Mouse (Mus musculus): ENCODE data around the gene Decr2. TPM values are rescaled to one million over a fixed set of nuclear protein-coding genes. Genes with fewer than 3 reads are reported as not detected.
"Not testable (repeated sequence)": the region's sequence is repeated elsewhere in the genome, so short reads cannot be mapped to it uniquely, and the experiment has no call there.

The Decr2 gene
- polyA plus RNA-seq, 1 experiment from 2014 or later: 30.1 TPM

DNA sequence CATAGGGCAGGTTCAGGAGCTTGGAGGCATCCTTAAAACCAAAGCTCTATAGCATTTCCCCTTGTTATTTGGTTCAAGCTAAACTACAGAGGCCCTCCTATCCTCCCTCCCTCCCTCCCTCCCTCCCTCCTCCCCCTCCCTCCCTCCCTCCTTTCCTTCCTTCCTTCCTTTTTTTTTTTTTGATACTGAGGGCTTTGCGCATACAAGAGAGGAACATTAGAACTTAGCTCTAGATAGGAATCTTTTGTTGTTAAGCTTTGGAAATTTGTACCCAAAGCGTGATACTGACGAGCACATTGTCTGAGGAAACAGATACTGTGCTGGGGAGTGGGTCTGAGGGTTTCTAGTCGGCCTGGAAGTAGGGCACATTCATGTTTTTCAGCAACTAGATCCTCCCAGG is 15.5 kb upstream of the Decr2 start:
- no peak overlapping the region for H3K27ac ChIP-seq (replicated peaks)
- no peak for DNase-seq (ENCODE audit: low spot score)
- H3K4me3 ChIP-seq: no peak overlapping the region

GRCm38 (mm10) chr17:26101478-26101877 is 11.3 kb upstream of the Decr2 start:
- no peak overlapping the region; the same call in 1 of the 2 replicates for H3K27ac ChIP-seq (replicated peaks)

More for the DNA sequence above, 15.5 kb upstream of the Decr2 start:
- Histone ChIP-seq H3K4me1 (peaks cover 7% of the 10 kb centered on the region), H3K36me3 (replicated peaks) (no peaks in the 10 kb centered on the region), H3K27me3 (replicated peaks; ENCODE audit: low read depth, poor library complexity, severe bottlenecking) (peaks cover 18% of the 10 kb centered on the region), H3K9me3 (no peaks in the 10 kb centered on the region)
- WGBS: 75% methylated on average over 4 of the region's 4 CpGs

GRCm38 (mm10) chr17:26100166-26100565 is 10.0 kb upstream of the Decr2 start:
- Histone ChIP-seq H3K27me3 (replicated peaks; ENCODE audit: low read depth, poor library complexity, severe bottlenecking) (no peaks in the 10 kb centered on the region), H3K4me3 (no peak overlapping the region), H3K36me3 (replicated peaks) (no peaks in the 10 kb centered on the region), H3K9me3 (no peaks in the 10 kb centered on the region), H3K4me1 (peaks cover 9% of the 10 kb centered on the region), H3K27ac (replicated peaks) (no peak overlapping the region)
- no peak for DNase-seq (ENCODE audit: low spot score)
- 34% methylated on average over 2 of the region's 2 CpGs for WGBS

More at GRCm38 (mm10) chr17:26101478-26101877, 11.3 kb upstream of the Decr2 start:
- Histone ChIP-seq H3K4me1 (peaks cover 3% of the 10 kb centered on the region), H3K4me3 (no peak overlapping the region), H3K36me3 (replicated peaks) (no peaks in the 10 kb centered on the region), H3K9me3 (no peaks in the 10 kb centered on the region), H3K27me3 (replicated peaks; ENCODE audit: low read depth, poor library complexity, severe bottlenecking) (no peaks in the 10 kb centered on the region)
- DNase-seq (ENCODE audit: low spot score): peak; percentile 38
- 53% methylated on average over 4 of the region's 4 CpGs for WGBS

- DNase-seq (ENCODE audit: low spot score): not testable (repeated sequence)
Measured at GRCm38 (mm10) chr17:26099316-26099715, 9.2 kb upstream of the Decr2 start.

DNA sequence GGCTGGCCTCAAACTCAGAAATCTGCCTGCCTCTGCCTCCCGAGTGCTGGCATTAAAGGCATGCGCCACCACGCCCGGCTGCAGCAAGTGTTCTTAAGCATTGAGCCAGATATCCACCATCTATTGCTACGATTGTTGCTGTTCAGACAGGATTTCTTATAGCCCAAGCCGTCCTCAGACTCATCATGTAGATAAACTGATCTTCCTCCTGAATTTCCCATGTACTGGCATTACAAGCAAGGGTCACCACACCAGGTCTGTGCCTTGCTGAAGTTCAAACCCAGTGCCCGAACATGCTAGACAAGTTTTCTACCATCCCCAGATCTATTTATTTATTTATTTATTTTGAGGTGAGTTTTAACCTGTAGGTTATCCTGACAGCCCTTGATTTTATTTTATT is 8.3 kb upstream of the Decr2 start:
- 92% methylated on average over 7 of the region's 7 CpGs for WGBS
- no peaks in the 10 kb centered on the region for H3K27me3 ChIP-seq (replicated peaks; ENCODE audit: low read depth, poor library complexity, severe bottlenecking)
- peaks cover 7% of the 10 kb centered on the region for H3K36me3 ChIP-seq (replicated peaks)
- H3K27ac ChIP-seq (replicated peaks): no peak overlapping the region
- DNase-seq (ENCODE audit: low spot score): no peak
- no peaks in the 10 kb centered on the region for H3K9me3 ChIP-seq
- H3K4me1 ChIP-seq: peaks cover 26% of the 10 kb centered on the region
- H3K4me3 ChIP-seq: no peak overlapping the region

More at GRCm38 (mm10) chr17:26099316-26099715, 9.2 kb upstream of the Decr2 start:
- not testable (repeated sequence) for H3K27me3 ChIP-seq (replicated peaks; ENCODE audit: low read depth, poor library complexity, severe bottlenecking); H3K9me3 ChIP-seq; H3K27ac ChIP-seq (replicated peaks); H3K36me3 ChIP-seq (replicated peaks); H3K4me3 ChIP-seq
- 59% methylated on average over 3 of the region's 3 CpGs for WGBS
- H3K4me1 ChIP-seq: peaks cover 17% of the 10 kb centered on the region

- Histone ChIP-seq H3K9me3 (no peaks in the 10 kb centered on the region), H3K4me1 (peaks cover 22% of the 10 kb centered on the region), H3K27me3 (replicated peaks; ENCODE audit: low read depth, poor library complexity, severe bottlenecking) (no peaks in the 10 kb centered on the region), H3K27ac (replicated peaks) (peak within 1 kb of the TSS; percentile 96), H3K4me3 (peak within 1 kb of the TSS; percentile 73), H3K36me3 (replicated peaks) (peaks cover 29% of the 10 kb centered on the region)
- 3% methylated on average over 47 of the region's 47 CpGs for WGBS
- DNase-seq (ENCODE audit: low spot score): peak; percentile 81
Measured at GRCm38 (mm10) chr17:26095121-26095740, 5.1 kb upstream of the Decr2 start, which contains the start of gene Nme4. TSS of gene Nme4 (minus strand) at chr17:26095602.

DNA sequence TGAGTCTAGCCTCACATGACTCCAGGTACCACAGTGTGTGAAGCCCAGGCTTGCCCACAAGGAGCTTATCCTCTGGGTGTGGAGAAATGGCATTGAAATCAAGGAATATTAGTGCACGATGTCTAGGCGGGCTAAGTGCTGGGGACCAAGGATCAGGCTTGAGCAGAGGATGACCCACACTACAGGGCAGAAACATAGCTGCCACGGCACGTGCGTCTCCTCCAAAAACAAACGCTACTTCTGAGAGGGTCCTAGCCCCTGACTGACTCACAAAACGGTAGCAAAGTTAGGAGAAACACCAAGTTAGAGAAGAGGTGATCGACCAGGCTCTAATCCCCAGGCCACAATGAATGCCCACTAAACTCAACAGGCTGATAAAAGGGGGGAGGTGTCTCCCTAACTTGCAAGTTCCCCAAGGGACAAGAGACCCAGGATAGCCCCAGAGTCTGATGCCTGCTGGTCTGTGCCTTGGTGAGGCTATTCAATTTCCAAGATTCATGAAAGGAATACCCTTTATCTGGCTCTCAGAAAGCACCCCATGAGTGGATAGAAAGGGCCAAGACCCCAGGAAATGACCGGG is 4.5 kb upstream of the Decr2 start:
- WGBS: 29% methylated on average over 9 of the region's 9 CpGs
- H3K27ac ChIP-seq (replicated peaks): peak overlapping the region; percentile 96
- H3K27me3 ChIP-seq (replicated peaks; ENCODE audit: low read depth, poor library complexity, severe bottlenecking): no peaks in the 10 kb centered on the region
- DNase-seq (ENCODE audit: low spot score): no peak
- H3K9me3 ChIP-seq: no peaks in the 10 kb centered on the region
- peaks cover 29% of the 10 kb centered on the region for H3K36me3 ChIP-seq (replicated peaks)
- peaks cover 28% of the 10 kb centered on the region for H3K4me1 ChIP-seq
- peak overlapping the region; percentile 73 for H3K4me3 ChIP-seq

GRCm38 (mm10) chr17:26087059-26087564 is 3.0 kb downstream of the Decr2 start:
- DNase-seq (ENCODE audit: low spot score): no peak
- Histone ChIP-seq H3K4me3 (no peak overlapping the region), H3K27me3 (replicated peaks; ENCODE audit: low read depth, poor library complexity, severe bottlenecking) (no peaks in the 10 kb centered on the region), H3K36me3 (replicated peaks) (peaks cover 37% of the 10 kb centered on the region), H3K9me3 (no peaks in the 10 kb centered on the region), H3K27ac (replicated peaks) (no peak overlapping the region), H3K4me1 (peaks cover 7% of the 10 kb centered on the region)
- 86% methylated on average over 9 of the region's 9 CpGs for WGBS

DNA sequence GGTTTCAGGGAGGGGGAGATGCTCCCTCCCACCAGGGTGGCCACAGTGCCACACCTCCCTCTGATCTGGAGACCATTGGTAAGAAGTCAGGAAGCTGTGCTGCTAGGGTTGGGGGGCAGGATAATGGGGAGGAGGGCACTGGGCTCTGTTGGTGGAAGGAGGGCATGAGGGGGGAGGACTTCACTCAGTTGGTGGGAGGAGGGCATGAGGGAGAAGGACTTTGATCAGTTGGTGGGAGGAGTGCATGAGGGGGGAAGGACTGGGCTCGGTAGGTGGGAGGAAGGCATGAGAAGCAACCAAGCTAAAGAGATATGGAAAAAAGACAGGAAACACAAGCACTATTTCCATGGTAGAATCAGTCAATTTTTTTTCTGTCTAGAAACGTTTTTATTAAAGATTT is 9.3 kb downstream of the Decr2 start:
- peaks cover 25% of the 10 kb centered on the region for H3K36me3 ChIP-seq (replicated peaks)
- WGBS: 53% methylated on average over 2 of the region's 2 CpGs
- H3K27ac ChIP-seq (replicated peaks): no peak overlapping the region
- H3K27me3 ChIP-seq (replicated peaks; ENCODE audit: low read depth, poor library complexity, severe bottlenecking): no peaks in the 10 kb centered on the region
- no peaks in the 10 kb centered on the region for H3K4me1 ChIP-seq
- DNase-seq (ENCODE audit: low spot score): no peak
- H3K4me3 ChIP-seq: no peak overlapping the region
- no peaks in the 10 kb centered on the region for H3K9me3 ChIP-seq

DNA sequence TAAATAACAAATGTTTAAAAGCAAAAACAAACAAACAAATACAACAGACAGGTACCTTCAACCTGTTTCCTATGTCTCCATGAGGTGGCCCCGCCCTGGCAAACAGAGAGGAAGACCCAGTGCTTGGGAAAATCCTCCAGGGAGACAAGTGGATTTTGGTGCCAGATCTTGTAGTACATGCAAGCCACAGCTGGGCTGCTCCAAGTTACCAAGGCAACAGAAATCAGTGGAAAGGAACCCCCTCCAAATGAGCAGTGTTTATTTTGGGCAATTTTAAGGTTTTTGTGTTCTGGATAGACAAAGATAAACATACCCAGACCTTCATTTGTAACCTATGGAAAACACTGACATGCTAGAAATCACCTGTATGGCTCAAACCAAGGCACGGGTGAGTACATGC is 11.3 kb downstream of the Decr2 start:
- H3K4me3 ChIP-seq: no peak overlapping the region
- peaks cover 19% of the 10 kb centered on the region for H3K36me3 ChIP-seq (replicated peaks)
- no peak for DNase-seq (ENCODE audit: low spot score)
- H3K27ac ChIP-seq (replicated peaks): no peak overlapping the region
- no peaks in the 10 kb centered on the region for H3K4me1 ChIP-seq
- WGBS: 85% methylated on average over 2 of the region's 2 CpGs
- no peaks in the 10 kb centered on the region for H3K27me3 ChIP-seq (replicated peaks; ENCODE audit: low read depth, poor library complexity, severe bottlenecking)
- no peaks in the 10 kb centered on the region for H3K9me3 ChIP-seq

DNA sequence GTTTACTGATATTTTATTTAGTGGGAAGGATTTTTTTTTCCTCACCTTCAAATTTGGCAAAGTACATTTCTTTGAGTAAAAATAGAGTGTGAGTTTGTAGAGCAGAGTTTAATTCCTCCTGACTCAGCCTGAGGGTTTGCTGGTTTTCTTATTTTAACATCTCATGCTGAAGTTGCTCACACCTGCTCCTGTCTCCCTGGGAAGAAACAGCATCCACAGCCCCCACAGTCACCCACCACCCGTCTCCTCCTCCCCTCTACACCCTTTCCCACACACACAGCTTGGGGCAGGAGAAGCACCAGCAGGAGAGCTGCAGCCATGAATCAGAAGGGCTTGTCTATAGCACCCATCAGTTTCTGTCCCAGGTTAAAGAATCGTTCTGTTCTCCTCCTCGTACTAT is 14.9 kb downstream of the Decr2 start:
- no peaks in the 10 kb centered on the region for H3K36me3 ChIP-seq (replicated peaks)
- no peak overlapping the region for H3K4me3 ChIP-seq
- no peak for DNase-seq (ENCODE audit: low spot score)
- no peaks in the 10 kb centered on the region for H3K4me1 ChIP-seq
- H3K27me3 ChIP-seq (replicated peaks; ENCODE audit: low read depth, poor library complexity, severe bottlenecking): peaks cover 21% of the 10 kb centered on the region
- 81% methylated on average over 3 of the region's 3 CpGs for WGBS
- no peaks in the 10 kb centered on the region for H3K9me3 ChIP-seq
- no peak overlapping the region for H3K27ac ChIP-seq (replicated peaks)

- no peaks in the 10 kb centered on the region for H3K9me3 ChIP-seq
- peaks cover 31% of the 10 kb centered on the region for H3K27me3 ChIP-seq (replicated peaks; ENCODE audit: low read depth, poor library complexity, severe bottlenecking)
- 41% methylated on average over 6 of the region's 6 CpGs for WGBS
- peaks cover 16% of the 10 kb centered on the region for H3K36me3 ChIP-seq (replicated peaks)
- H3K27ac ChIP-seq (replicated peaks): no peak overlapping the region
- peak overlapping the region; percentile 90 for H3K4me3 ChIP-seq
- H3K4me1 ChIP-seq: peaks cover 41% of the 10 kb centered on the region
- no peak for DNase-seq (ENCODE audit: low spot score)
Measured at GRCm38 (mm10) chr17:26070136-26070535, 20.0 kb downstream of the Decr2 start.
